Mouse (Mus musculus): Measurements from ENCODE around the gene Ociad2.

DNA sequence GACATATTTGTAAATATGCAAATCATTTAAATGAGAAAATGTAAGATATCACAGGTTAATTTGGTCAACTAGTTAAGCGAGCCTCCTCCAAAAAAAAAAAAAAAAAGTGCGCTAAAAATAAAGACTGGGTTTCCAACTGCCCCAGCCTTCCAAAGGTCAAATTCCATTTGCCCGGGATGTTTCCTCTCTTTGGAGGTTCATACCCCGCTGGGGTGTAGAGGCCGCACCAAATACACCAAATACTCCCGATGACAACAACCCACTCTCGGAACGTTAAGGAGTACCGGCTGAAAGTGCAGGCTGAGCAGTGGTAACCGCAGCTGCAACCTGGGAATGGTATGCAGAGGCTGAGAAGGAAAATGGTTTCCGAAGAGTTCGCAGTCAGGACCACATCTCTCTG is 19.4 kb upstream of the Ociad2 start:
- no peak for TF ChIP-seq CTCF (IDR thresholded peaks at IDR 0.05; ENCODE audit: low read depth)
- no peak for TF ChIP-seq EP300 (IDR thresholded peaks at IDR 0.05; ENCODE audit: low read depth)
